Mouse (Mus musculus) cerebellum, adult 9-11 months (tissue): ENCODE measurements around the gene Cfd.
"Not testable (repeated sequence)": the region's sequence is repeated elsewhere in the genome, so short reads cannot be mapped to it uniquely, and the experiment has no call there.

Experiments used
- DNase-seq: peaks from one replicate; pipeline ENCODE4 v3.0.0; 2022

Gene Cfd

DNA sequence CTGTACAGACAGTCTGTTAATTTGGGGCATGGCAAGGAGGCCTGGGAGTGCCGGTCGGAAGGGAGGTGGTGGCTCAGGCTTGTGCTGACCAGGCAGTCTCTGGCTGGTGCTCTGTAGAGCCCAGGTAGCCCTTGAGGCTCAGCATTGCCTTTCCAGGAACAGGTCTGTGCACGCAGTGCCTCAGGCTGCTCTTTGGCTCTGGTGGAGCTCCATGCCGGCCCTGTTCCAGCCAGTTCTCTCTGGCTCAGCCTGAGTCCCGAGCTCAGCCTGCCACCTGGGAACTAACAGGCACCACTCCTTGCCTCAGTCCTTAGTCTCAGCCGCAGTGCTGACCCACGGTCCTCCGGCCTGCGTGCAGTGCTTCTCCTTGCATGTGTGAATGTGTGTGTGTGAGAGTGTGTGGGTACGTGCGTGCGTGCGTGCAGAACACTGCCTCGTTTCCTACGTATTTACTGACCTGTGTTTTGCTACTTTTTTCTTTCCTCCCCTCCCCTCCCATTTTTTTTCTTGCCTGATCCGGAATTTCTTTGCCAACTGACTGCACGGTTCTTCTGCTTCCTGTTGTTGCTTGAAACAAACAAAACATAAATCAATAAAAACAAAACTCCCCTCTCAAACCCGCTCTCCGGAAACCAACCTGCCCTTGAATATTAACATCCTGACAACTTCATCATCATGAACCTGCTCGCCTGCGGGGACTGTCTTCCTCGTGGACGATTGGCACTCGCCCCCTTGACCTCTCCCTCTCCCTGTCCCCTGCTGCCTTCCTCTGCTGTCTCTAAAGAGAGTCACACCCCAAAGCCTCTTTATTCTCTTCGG is 29.2 kb upstream of the Cfd start:
- peak; percentile 84 for DNase-seq

DNA sequence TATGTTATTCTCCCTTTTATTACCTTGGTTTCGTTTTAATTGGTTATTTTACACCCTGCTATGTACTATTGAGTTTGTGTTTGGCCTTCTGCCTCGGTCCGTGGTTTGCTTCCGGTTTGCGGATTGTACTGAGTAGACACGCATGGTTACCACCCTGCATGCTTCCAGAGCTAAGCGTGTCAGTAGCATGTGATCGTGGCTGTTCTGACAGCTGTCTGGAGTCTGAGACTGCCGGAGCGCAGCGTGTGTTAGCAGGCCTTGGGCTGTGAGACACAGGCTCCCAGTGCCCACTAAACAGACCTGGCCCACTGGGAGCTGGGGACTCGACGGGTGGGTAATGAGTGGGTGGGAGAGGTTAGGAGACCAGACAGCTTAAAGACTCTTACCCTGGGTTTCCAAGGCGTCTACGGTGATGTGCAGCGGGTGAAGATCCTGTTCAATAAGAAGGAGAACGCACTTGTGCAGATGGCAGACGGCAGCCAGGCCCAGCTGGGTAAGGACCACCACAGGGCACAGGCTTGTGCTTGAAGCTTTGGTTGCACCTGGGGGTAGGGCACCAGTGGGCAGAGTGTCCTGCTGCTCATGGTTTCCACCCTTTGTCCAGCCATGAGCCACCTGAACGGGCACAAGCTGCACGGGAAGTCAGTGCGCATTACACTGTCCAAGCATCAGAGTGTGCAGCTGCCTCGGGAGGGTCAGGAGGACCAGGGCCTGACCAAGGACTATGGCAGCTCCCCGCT is 28.4 kb upstream of the Cfd start:
- peak; percentile 34 for DNase-seq

DNA sequence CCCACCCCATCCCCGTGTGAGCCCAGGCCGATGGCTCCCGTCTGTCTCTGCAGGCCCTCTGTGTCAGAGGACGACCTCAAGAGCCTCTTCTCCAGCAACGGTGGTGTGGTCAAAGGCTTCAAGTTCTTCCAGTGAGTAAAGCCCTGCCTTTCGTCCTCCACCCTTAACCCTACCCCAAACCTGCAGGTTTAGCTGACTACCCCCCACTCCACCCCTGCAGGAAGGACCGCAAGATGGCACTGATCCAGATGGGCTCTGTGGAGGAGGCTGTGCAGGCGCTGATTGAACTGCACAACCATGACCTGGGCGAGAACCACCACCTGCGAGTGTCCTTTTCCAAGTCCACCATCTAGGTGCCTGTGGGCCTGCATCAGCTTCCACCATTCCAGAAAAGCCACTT is 27.7 kb upstream of the Cfd start:
- peak; percentile 54 for DNase-seq

DNA sequence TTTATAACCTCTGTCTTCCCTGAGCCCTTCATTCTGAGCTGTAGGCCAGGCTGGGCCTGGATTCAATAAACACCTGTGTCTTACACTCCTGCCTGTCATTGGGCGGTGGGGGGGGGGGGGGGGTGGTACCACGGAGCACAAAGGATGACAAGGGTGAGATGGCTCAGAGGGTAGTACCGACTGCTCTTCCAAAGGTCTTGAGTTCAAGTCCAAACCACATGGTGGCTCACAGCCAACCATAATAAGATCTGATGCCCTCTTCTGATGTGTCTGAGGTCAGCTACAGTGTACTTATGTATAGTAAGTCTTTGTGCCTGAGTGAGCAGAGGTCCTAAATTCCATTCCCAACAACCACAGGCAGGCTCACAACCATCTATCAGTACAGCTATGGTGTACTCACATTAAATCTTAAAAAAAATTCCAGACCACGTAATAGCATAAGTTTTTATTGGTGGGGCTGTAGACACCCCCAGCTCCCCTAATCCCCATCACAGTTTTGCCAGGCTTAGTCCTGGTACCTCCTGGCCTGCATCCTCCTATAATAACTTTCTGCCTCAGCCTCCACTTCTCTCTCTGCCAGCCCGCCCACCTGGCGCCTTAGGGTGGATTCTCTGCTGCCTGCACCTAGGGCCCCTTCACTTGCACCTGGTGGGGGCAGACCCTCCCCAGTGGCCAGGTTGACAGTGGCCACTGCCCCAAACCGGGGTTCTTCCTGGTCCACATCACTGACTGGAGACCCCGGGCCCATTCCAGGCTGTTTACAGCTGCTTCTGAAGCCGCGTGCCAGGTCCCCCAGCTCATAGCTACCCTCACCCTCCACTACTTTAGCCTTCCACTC is 26.1 kb upstream of the Cfd start:
- DNase-seq = peak; percentile 45

DNA sequence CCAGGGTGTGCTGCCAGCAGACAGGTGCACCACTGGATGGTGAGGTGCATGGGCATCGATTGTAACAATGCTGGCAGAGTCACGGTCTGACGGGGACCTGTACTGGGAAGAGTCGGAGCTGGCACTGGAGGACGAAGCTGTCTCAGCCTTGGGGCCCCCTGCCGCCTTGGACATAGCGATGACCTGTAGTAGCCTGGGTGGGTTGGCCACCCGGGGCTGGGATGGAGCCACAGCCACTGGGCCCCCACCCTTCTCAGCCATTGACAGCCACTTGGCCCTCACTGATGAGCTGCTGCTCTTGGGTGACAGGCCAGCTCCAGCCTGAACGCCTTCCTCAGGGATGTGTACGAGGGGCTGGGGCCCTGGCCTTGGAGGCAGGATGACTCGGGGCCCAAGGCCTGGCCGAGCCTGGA is 25.5 kb upstream of the Cfd start:
- peak; percentile 56 for DNase-seq

DNA sequence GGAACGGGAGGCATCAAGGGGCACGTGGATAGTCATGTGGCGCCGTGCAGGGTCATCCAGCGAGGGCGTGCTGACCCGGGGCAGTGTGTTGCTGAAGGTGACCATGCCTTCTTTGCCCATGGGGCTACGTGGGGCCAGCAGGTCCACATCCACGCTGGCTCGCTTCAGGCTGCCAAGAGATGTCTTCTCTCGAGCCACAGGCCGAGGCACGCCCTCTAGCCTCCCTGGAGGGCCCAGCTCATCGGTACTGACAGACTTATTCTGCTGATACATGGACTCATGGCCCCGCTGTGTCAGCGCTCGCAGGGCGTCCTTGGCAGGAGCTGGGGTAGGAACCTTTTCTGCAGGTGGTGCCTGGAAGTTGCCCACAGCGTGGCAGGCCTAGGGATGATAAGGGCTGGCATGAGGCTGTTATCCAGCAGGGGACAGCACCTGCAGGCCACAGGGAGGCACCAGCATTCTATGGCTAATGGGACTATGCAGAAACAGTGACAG is 24.8 kb upstream of the Cfd start:
- no peak for DNase-seq

DNA sequence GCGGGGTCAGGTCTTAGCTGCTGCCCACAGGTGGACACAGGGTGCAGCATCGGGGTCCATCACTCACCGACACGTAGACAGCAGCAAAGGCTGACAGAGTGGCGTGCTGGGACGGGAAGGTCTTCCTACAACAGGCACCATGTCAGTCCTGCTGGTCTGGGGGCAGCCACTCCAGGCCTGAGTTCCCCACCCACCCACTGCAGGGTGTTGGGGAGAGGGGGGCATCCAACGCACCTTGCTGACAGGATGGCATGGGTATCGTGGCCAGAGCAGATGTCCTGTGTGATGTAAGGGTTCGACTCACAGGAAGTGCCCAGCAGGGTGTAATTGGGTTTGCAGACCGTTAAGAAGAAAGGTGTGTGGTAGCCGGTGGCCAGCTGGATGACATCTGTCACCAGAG is 24.1 kb upstream of the Cfd start:
- peak; percentile 50 for DNase-seq

DNA sequence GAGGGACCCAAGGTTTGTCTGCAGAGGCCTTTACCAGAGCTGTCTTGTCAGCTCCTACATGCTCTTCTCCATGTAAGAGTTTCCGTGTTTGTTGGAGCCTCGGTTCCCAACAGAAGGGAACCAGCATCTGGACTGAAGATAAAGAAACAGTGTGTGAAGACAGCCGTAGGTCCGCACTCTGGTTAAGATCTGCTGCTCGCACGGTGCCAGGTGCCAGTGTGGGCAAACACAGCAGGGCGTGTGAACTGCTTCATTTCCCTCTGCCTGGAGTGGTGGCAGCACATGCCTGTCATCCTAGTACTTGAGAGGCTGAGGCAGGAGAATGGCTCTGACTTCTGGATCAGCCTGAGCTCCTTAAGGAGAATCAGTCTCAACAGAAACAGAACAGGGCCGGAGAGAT is 18.8 kb upstream of the Cfd start:
- DNase-seq = no peak

DNA sequence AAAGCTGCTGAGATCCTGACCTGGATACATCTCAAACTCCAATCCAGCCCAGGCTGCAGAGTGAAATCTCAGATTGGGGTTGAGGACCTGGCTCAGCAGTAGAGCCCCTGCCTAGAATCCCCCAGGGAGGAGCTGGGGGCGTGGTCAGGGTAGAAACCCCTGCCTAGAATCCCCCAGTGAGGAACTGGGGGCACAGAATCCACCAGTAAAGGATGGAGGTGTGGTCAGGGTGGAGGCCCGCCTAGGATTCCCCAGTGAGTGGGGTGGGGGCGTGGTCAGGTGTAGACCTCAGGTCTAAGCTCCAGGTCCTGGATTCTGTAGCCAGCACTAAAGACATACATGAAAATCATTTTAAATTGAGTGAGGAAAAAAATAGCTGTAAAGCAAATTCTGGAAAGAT is 17.8 kb upstream of the Cfd start:
- peak; percentile 43 for DNase-seq

DNA sequence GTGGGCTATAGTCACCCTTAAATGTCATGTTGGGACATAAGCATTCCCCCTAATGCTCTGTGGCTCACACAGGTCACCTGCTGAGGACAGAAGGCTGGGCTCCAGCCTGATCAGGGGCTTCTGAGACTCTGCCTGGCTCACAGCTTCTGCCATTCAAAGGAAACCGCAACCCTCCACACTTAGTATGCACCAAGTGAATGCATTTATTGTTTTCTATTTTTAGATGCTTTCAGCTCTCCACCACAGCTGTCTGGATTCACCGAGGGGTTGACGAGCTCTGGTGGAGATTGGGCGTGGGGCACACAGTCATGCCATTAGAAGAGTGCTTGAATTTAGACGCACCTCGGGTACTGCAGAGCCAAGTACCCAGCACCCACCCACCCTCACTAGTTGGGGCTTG is 17.3 kb upstream of the Cfd start:
- DNase-seq = no peak

DNA sequence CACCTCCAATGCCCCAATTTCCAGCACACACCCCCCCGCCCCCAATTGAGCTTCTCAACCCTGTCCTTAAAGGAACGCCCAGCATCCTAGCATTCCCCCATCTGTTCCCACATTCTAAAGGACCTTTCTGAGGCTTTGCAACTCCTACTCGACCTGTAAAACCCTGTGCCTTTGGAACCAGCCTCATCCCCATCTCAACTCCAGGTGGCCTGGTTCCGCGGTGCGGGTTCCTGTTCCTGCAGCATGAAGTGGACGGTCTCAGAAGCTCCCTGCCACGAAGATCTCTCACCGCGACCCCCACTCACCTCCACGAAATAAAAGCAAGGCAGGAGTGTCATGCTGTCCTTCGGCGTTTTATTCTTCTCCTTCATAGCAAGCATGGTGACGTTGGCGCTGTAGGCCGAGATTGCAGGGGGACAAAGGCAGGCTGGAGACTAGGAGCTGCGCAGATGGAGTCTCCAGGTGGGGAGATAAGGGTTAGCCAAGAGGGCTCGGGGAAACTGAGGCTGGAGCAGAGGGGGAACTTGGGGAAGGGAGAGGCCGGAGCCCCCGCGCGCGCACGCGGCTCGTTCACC is 16.9 kb upstream of the Cfd start:
- peak; percentile 53 for DNase-seq

DNA sequence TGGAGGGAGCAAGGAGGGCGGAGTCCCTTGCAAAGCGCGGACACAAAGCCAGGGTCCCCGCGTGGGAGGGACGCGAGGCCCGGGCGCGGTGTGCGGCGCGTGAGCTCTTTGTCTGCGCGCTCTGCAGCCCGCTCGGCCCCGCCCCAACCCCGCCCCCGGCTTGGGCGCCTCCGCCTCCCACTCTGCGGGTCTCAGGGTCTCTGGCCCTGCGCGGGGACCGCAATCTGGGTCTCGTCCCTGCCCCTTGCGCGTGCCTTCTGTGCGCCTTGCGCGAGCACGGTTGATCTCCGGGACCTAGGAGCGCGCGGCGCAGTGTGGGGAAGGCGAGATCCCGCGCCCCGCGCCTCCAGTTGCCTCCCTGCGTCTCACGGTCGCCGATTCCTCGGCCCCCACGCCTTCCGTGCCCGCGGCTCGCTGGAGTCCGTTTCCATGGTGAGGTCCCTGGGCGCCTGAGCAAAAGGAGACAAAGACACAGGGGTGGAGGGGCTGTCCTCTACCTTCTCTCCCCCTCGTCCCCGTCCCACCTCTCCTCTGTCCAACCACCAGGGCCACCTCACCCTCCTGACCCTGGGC is 16.3 kb upstream of the Cfd start, which contains the start of the genes Prtn3 and Plppr3:
Gene Prtn3, plus strand, starts transcription at position 187 of the 573 bp plus-strand sequence.
Gene Plppr3, minus strand, starts transcription at position 345 of the 573 bp plus-strand sequence.
- peak; percentile 57 for DNase-seq

DNA sequence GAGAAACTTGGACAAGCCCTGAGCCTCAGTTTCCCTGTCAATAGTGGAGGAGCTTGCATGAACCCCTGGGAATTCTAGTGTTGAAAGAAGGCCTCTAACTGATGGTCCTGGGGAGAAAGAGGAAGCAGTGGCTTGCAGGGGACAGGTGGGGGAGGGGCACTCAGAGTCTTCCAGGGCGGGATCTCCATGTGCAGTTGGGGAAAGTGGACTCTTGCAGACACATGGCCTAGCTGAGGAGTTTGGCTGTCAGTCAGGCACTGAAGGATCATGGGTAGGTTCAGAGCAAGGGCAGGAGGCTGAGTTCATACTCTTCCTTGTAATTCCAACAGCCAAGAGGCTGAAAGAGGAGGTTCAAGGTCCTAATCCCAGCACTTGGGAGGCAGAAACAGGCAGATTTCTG is 13.5 kb upstream of the Cfd start:
- DNase-seq = no peak

DNA sequence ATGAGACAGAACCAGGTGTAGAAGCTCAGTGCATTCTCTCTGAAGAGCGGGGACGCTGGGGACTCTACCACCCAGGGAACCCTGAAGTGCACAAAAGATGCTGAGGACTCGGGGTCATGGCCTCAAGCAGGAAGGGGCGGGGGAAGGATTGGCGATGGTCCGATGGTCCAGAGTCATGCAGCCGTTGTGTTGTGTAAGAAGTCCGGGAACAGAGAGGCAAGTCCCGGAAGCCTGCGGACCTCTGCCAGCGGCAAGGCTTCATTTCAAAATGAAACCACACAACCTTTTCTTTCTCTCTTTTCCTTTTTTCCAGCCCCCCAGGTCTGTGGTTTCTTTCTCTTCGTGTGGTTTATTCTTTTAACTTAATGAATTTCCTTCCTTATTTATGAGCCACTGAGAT is 12.9 kb upstream of the Cfd start:
- DNase-seq = no peak

DNA sequence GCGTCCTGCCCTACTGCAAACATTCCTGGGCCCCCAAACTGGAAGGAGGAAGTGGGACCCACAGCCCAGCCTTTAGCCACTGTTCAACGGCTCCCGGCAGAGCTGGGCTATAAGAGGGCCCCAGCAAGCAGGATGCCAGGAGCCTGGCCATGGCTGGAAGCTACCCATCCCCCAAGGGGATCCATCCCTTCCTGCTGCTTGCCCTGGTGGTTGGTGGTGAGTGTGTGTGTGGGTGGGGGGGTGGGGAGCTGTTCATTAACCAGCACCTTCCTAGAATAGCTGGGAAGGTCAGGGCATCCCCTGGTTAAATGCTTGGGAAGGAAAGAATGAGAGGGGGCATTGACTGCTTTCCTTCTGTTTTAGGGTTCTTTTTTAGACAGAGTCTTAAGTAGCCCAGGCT is 11.1 kb upstream of the Cfd start:
- DNase-seq = no peak

DNA sequence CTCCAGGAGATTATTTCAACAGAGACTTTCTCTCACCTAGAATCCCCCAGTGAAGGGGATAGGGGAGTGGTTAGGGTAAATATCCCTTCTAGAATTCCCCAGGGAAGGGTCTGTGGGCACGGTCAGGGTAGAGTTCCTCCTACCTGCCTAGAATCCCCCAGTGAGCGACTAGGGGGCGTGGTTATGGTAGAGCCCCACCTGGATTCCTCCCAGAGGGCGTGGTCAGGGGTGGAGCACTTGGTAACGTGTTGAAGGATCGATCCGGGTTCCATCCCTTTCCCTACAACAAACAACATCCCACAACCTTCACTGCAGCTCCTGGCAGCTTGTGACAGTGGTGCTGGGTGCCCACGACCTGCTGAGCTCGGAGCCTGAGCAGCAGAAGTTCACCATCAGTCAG is 9.9 kb upstream of the Cfd start:
- DNase-seq = no peak

DNA sequence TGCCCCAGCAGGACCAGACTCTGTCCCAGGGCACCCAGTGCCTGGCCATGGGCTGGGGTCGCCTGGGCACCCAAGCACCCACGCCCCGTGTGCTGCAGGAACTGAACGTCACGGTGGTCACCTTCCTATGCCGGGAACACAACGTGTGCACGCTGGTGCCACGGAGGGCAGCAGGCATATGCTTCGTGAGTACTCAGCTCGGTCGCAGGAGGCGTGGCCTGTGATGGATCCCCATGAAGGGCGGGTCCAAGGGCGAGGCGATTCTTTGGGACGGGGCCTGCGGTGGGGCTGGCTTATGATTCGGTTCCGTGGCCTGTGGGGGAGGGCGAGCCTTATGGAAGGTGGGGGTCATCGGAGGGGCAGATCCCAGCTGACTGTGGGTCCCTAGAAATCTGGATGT is 8.7 kb upstream of the Cfd start:
- DNase-seq = no peak

DNA sequence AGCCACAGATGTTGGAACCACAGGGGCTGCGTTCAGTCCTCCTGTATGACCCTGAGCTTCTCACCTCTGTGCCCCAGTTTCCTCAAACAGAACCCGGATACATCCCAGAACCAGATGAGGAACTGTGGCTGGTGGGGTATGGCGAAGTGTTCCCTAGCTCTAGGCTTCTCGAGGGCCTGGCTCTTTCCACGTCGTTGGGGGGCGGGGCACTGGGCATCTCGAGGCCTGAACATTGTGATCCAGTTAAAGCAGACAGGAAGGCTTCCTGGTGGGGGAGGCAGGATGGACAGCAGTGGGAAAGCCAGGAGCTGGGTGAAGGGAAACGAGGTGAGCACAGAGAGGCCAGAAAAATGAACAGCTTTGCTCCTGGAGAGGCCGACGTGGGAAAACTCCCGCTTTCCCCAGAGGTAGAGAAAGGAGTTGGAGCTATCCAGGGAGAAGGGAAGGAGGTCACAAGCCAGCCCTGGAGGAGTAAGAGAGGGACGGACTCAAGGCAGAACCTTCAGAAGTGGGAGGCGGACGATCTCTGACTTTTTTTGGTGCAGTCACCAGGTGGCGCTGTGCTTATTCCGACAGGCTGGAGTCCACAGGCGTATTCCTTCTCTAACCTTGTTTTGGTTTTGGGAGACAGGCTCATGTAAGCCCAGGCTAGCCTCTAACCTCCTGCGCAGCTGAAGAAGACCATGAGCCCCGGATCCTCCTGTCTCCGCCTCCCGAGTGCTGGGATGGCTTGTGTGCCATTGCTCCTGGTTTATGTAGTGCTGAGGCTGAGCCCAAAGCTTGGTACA is 7.2 kb upstream of the Cfd start:
- peak; percentile 83 for DNase-seq

DNA sequence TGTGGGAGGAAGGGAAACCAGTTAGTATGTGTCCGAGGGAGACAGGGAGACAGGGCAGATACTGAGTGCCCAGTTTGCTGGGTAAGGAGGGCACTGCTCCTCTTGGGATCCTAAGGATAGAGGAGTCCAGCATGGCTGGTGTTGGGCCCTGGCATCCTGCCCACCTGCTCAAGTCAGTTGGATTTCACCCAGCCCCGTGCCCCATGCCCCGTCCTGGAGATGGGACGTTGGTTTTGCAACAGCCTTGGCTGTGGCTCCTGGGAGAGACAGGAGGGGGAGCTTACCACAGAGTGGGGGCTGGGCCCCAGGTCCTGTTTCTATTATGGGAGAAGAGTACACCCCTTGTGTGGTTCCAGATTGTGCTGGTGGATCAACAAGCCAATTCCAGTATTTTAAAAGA is 6.2 kb upstream of the Cfd start:
- DNase-seq = peak; percentile 55

DNA sequence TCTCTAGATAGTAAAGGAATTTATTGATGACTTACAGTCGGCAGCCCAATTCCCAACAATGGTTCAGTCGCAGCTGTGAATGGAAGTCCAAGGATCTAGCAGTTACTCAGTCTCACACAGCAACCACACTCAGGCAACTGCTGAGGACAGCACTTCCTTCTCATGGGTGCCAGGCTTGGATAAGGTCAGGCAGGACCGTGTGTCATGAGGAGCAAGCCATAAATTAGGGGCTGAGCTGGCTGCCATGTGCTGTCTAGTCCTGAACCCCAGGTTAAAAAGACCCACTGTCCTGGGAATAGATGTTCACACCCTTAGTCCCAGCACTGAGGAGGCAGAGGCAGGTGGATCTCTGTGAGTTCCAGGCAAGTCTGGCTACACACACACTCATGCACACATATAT is 5.7 kb upstream of the Cfd start:
- not testable (repeated sequence) for DNase-seq

DNA sequence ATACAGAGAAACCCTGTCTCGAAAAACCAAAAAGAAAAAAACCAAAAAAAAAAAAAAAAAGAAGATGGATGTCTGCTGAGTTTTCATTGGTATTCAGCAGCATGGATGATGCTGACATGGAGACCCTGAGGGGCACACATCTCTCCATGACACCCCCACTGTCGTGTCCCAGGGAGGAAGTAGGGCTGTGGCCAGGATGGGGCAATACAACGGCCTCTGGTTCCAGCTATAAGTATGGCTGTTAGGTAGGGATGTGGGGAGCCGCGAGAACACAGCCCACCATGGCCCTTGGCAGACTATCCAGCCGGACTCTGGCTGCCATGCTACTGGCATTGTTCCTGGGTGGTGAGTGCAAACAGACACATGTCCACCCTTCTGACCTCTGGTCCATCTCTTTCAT is 4.6 kb upstream of the Cfd start, which contains the start of gene Elane:
Gene Elane, plus strand, starts transcription at position 194 of the 400 bp plus-strand sequence.
- no peak for DNase-seq

DNA sequence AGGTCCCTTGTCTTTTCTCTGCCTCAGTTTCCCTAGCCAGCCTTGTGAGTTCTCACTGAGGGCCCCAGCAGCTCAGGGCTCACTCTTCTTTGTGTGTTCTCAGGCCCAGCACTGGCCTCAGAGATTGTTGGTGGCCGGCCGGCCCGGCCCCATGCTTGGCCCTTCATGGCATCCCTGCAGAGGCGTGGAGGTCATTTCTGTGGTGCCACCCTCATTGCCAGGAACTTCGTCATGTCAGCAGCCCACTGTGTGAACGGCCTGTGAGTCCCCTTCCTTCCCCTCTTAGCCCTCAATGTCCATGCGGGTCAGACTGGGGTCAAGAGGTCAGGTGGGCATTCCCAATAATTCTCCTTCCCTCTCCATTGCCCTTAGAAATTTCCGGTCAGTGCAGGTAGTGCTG is 4.0 kb upstream of the Cfd start:
- DNase-seq = no peak
